Mouse (Mus musculus): ENCODE data around the gene Fam8a1.

DNA sequence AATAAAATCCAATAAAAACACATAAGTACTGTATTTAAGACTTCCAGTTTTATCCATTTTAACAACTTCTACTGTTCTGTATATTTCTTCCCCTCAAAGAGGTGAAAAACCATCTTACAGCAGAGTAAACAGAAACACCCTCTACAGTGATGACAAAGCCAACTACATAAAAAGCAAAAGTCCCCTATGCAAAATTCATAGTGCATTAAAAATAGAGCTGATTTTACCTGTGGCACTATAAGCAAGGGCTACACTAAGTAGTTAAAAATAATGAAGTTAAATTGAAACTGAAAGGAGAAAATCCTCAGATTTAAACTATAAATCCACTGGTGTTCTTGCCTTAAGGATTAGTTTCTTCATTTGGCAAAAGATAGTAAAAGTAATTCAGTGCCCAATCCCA is 51.7 kb downstream of the Fam8a1 start:
- TF ChIP-seq TCF12 (IDR thresholded peaks at IDR 0.05; ENCODE audit: low read depth, low read length) (no peak), CTCF (IDR thresholded peaks at IDR 0.05 in 2 of 3, conservative IDR thresholded peaks at IDR 0.05 in 1 of 3; ENCODE audit: control insufficient read depth in 1 of 3, insufficient read depth in 1 of 3, low read depth in 2 of 3, low read length in 3 of 3, poor library complexity in 1 of 3, severe bottlenecking in 1 of 3) (no peak), TAL1 (IDR thresholded peaks at IDR 0.05; ENCODE audit: low read length) (no peak), SIN3A (IDR thresholded peaks at IDR 0.05; ENCODE audit: low read length) (no peak), CHD2 (IDR thresholded peaks at IDR 0.05; ENCODE audit: low read length) (no peak), GATA1 (IDR thresholded peaks at IDR 0.05; ENCODE audit: low read depth, low read length) (no peak), ETS1 (IDR thresholded peaks at IDR 0.05; ENCODE audit: low read depth, low read length) (no peak), BHLHE40 (IDR thresholded peaks at IDR 0.05; ENCODE audit: borderline replicate concordance, low read depth, low read length) (no peak)

Measured in MEL (cell line).